Mouse (Mus musculus) midbrain, embryonic 10.5 days (tissue): ENCODE data around the gene Zfp420. TPM values are rescaled to one million over a fixed set of nuclear protein-coding genes. Genes with fewer than 3 reads are reported as not detected.

Experiments
- DNase-seq: peaks from one replicate; pipeline ENCODE4 v3.0.0-alpha.2; 2017; ENCODE audit warnings: low spot score
- H3K27ac ChIP-seq: fragments of 300-500 bp; sonication (generic); replicated peaks from 2 replicates; pipeline ENCODE4 v1.5.1; 2016; ENCODE audit warnings: mild to moderate bottlenecking
- H3K27me3 ChIP-seq: fragments of 300-500 bp; sonication (generic); 2 replicates; pipeline ENCODE4 v1.6.1; 2016; ENCODE audit warnings: low read depth, mild to moderate bottlenecking; ENCODE audit not compliant: poor library complexity, severe bottlenecking
- H3K36me3 ChIP-seq: fragments of 300-500 bp; sonication (generic); 2 replicates; pipeline ENCODE4 v1.6.1; 2016; ENCODE audit warnings: mild to moderate bottlenecking, moderate library complexity
- H3K4me1 ChIP-seq: fragments of 300-500 bp; sonication (generic); 2 replicates; pipeline ENCODE4 v1.6.1; 2016
- H3K4me3 ChIP-seq: fragments of 300-500 bp; sonication (generic); 2 replicates; pipeline ENCODE4 v1.5.1; 2016; ENCODE audit warnings: mild to moderate bottlenecking, moderate library complexity
- H3K9me3 ChIP-seq: fragments of 300-500 bp; sonication (generic); replicated peaks from 2 replicates; pipeline ENCODE4 v1.6.1; 2016; ENCODE audit warnings: mild to moderate bottlenecking
- WGBS: fragments of 180-500 bp; shearing (Covaris S2); methylation state at CpG from one replicate; pipeline ENCODE4 v1.1.7; 2016; 5-methylcytosine and 5-hydroxymethylcytosine counted together
- polyA plus RNA-seq: library from polyadenylated mRNA; unstranded; fragments of >200 nt; fragmentation: Nextera tagmentation; extraction: Ambion mirVana; gene quantifications from 2 replicates; pipeline ENCODE4 v1.2.1, GENCODE M21; 2016

The Zfp420 gene
- polyA plus RNA-seq, result 8.8 and 9.3 TPM in 2 replicates

GRCm38 (mm10) chr7:29859532-29860517 is at the start of gene Zfp420:
Gene Zfp420, plus strand, starts transcription at chr7:29859979.
- peak within 1 kb of the TSS; percentile 71 for H3K4me3 ChIP-seq
- H3K4me1 ChIP-seq, result peaks cover 13% of the 10 kb centered on the region
- H3K9me3 ChIP-seq, result no peaks in the 10 kb centered on the region; the same call in 1 of the 2 replicates
- H3K27ac ChIP-seq, result peak within 1 kb of the TSS; percentile 71
- peaks cover 8% of the 10 kb centered on the region for H3K36me3 ChIP-seq
- DNase-seq, result peak; percentile 86
- no peaks in the 10 kb centered on the region for H3K27me3 ChIP-seq
- 10% methylated on average over 32 of the region's 32 CpGs for WGBS

DNA sequence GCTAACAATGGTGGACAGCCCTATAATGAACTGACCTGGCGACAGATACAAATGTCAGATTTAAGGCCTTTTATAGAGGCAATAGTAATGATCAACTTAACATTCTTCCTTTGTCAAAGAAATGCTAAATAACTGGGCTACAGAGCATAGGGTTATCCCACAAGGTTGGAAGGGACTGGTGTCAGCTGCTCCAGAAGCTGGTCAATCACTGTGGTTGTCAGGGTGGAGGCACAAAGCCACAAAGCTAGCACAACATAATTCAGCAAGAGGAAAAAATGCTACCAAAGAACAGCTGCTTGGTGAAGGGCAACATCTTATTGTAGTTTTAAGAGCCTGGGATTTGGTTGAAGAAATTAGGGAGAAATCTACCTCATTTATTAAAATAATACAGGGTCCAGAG is 47.5 kb upstream of the Zfp420 start:
- Histone ChIP-seq H3K36me3 (peaks cover 10% of the 10 kb centered on the region), H3K4me1 (peaks cover 20% of the 10 kb centered on the region), H3K9me3 (peaks cover 12% of the 10 kb centered on the region; the same call in 1 of the 2 replicates), H3K27me3 (no peaks in the 10 kb centered on the region), H3K27ac (no peak overlapping the region), H3K4me3 (no peak overlapping the region)
- DNase-seq, result no peak
- WGBS, result 87% methylated on average over 1 of the region's 1 CpGs

DNA sequence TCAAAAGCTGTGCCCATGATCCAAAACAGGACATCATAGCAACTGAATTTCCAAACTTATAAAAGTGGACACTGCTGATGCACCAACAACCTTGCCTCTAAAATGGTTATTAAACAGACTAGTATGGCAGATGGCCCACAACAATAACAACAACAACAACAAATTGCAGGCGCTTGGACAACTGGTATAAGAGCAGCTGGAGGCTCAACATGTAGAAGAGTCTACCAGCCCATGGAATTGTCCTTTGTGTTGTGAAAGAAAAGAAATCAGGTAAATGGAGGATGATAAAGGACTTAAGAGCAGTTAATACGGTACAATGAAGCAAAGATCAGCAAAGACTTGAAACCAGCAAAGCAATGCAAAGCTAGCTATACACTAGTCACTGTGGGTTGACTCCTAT is 45.4 kb upstream of the Zfp420 start:
- Histone ChIP-seq H3K9me3 (peaks cover 9% of the 10 kb centered on the region; the same call in 1 of the 2 replicates), H3K27me3 (no peaks in the 10 kb centered on the region), H3K4me1 (peaks cover 33% of the 10 kb centered on the region), H3K36me3 (peaks cover 10% of the 10 kb centered on the region), H3K4me3 (peak overlapping the region; percentile 64; the same call in 1 of the 2 replicates), H3K27ac (no peak overlapping the region)
- DNase-seq, result no peak
- WGBS, result 93% methylated on average over 2 of the region's 2 CpGs

GRCm38 (mm10) chr7:29815061-29815784 is 44.6 kb upstream of the Zfp420 start:
- Histone ChIP-seq H3K9me3 (peaks cover 3% of the 10 kb centered on the region; the same call in 1 of the 2 replicates), H3K36me3 (peaks cover 10% of the 10 kb centered on the region), H3K4me1 (peaks cover 36% of the 10 kb centered on the region), H3K27me3 (no peaks in the 10 kb centered on the region), H3K4me3 (peak overlapping the region; percentile 64), H3K27ac (peak overlapping the region; percentile 78)
- 2% methylated on average over 12 of the region's 12 CpGs for WGBS
- no peak for DNase-seq

DNA sequence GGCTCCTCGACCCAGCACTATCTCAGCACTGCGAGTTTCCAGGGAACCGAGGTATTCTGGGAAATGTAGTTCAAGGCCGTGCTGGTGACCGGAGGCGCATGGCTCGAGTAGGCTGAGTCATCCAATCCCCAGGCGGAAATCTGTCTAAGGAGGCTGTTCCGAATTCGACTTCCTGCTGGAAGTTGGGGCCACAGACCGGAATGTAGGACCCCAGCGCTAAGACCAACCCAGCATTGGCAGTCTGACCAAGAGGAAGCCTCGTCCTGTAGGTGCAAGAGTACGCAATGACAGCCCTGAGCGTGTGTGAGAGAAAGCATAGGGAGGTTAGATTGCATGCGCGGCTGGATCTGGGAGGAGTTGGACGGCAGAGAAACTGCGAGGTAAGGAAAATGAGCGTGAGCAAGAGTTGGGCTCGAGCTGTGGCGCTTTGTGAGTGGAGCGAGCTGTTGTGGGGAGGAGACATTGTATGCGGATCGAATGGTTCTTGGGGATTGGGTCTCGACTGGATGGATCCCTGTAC is 43.8 kb upstream of the Zfp420 start, which contains the start of gene Zfp790:
TSS of gene Zfp790 (plus strand) at position 205 of the 520 bp plus-strand sequence.
- H3K27me3 ChIP-seq, result no peaks in the 10 kb centered on the region
- DNase-seq, result peak; percentile 89
- peak within 1 kb of the TSS; percentile 78 for H3K27ac ChIP-seq
- H3K36me3 ChIP-seq, result peaks cover 9% of the 10 kb centered on the region
- H3K9me3 ChIP-seq, result peaks cover 3% of the 10 kb centered on the region; the same call in 1 of the 2 replicates
- peaks cover 36% of the 10 kb centered on the region for H3K4me1 ChIP-seq
- under 1% methylated on average over 26 of the region's 26 CpGs for WGBS
- peak within 1 kb of the TSS; percentile 64 for H3K4me3 ChIP-seq

DNA sequence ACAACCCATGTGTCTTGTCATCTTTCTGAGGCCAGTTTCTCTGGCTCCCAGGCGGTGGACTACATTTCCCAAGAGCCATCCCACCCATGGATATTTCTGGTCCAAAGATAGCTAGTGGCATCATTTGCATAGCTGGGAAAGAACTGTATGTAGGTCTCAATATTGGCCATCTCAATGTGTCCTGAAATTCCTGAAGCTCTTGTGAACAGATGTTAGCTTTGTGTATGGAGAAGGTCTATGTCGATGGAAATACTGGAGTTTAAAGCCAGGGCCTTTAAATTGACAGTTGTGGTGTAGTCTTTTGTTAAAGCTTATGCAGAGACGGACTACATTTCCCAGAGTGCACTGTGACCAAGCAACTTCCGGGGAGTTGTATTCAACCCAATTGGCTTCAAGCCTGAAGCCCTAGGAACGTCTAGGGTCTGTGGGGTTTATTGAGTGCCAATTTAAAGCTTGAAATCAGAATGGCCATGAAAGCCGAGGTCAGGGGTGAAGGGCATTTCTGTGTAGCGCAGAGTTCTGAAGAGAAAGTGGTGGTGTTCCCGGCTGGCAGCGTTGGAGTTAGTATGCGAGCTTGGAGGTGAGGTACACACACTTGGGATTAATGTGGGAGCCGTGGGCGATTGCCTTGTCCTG is 41.0 kb upstream of the Zfp420 start:
- Histone ChIP-seq H3K4me1 (peaks cover 36% of the 10 kb centered on the region), H3K36me3 (peaks cover 28% of the 10 kb centered on the region), H3K27me3 (no peaks in the 10 kb centered on the region), H3K27ac (peak overlapping the region; percentile 78), H3K9me3 (no peaks in the 10 kb centered on the region), H3K4me3 (peak overlapping the region; percentile 65)
- WGBS, result 7% methylated on average over 12 of the region's 12 CpGs
- DNase-seq, result peak; percentile 74

- H3K27ac ChIP-seq, result no peak overlapping the region
- no peaks in the 10 kb centered on the region for H3K27me3 ChIP-seq
- H3K9me3 ChIP-seq, result peaks cover 4% of the 10 kb centered on the region
- no peak for DNase-seq
- 93% methylated on average over 12 of the region's 12 CpGs for WGBS
- H3K36me3 ChIP-seq, result peaks cover 92% of the 10 kb centered on the region
- H3K4me3 ChIP-seq, result no peak overlapping the region
- no peaks in the 10 kb centered on the region for H3K4me1 ChIP-seq
These were observed 31.8 kb upstream of the Zfp420 start for GRCm38 (mm10) chr7:29828001-29828400.

GRCm38 (mm10) chr7:29829804-29830203 is 30.0 kb upstream of the Zfp420 start:
- H3K27me3 ChIP-seq, result no peaks in the 10 kb centered on the region
- peaks cover 4% of the 10 kb centered on the region for H3K9me3 ChIP-seq
- no peak overlapping the region for H3K27ac ChIP-seq
- H3K4me3 ChIP-seq, result no peak overlapping the region
- H3K36me3 ChIP-seq, result peaks cover 87% of the 10 kb centered on the region
- WGBS, result 90% methylated on average over 12 of the region's 12 CpGs
- no peak for DNase-seq
- H3K4me1 ChIP-seq, result no peaks in the 10 kb centered on the region

DNA sequence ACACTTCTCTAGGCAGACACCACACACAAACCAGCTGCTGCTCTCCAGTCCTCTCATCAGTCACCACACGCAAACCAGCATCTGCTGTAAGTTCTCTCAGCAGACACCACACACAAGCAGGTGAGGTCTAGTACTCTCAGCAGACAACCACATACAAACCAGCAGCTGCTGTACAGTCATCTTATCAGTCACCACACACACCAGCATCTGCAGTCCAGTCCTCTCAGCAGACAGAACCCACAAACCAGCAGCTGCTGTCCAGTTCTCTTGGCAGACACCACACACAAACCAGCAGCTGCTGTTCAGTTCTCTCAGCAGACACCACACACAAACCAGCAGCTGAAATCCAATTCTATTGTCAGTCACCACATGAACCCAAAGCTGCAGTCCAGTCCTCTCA is 23.0 kb upstream of the Zfp420 start:
- Histone ChIP-seq H3K27ac (no peak overlapping the region), H3K9me3 (no peaks in the 10 kb centered on the region), H3K27me3 (no peaks in the 10 kb centered on the region), H3K36me3 (peaks cover 22% of the 10 kb centered on the region), H3K4me3 (no peak overlapping the region), H3K4me1 (no peaks in the 10 kb centered on the region)
- DNase-seq, result no peak
- WGBS, result 94% methylated on average over 1 of the region's 1 CpGs

- WGBS, result 89% methylated on average over 3 of the region's 3 CpGs
- Histone ChIP-seq H3K4me1 (no peaks in the 10 kb centered on the region), H3K27ac (no peak overlapping the region), H3K36me3 (peaks cover 18% of the 10 kb centered on the region), H3K27me3 (no peaks in the 10 kb centered on the region), H3K9me3 (no peaks in the 10 kb centered on the region), H3K4me3 (no peak overlapping the region)
- no peak for DNase-seq
These were observed 20.5 kb upstream of the Zfp420 start for GRCm38 (mm10) chr7:29839256-29839655.

- H3K27ac ChIP-seq, result no peak overlapping the region
- no peaks in the 10 kb centered on the region for H3K4me1 ChIP-seq
- H3K36me3 ChIP-seq, result peaks cover 45% of the 10 kb centered on the region
- WGBS, result 81% methylated on average over 1 of the region's 1 CpGs
- no peak overlapping the region for H3K4me3 ChIP-seq
- H3K27me3 ChIP-seq, result no peaks in the 10 kb centered on the region
- DNase-seq, result no peak
- H3K9me3 ChIP-seq, result no peaks in the 10 kb centered on the region
These were observed 17.7 kb upstream of the Zfp420 start for GRCm38 (mm10) chr7:29842105-29842504.

- peaks cover 70% of the 10 kb centered on the region for H3K36me3 ChIP-seq
These were observed 15.2 kb upstream of the Zfp420 start for GRCm38 (mm10) chr7:29844616-29845015.

More at GRCm38 (mm10) chr7:29844616-29845015, 15.2 kb upstream of the Zfp420 start:
- Histone ChIP-seq H3K9me3 (no peaks in the 10 kb centered on the region), H3K4me1 (no peaks in the 10 kb centered on the region), H3K4me3 (no peak overlapping the region), H3K27ac (no peak overlapping the region), H3K27me3 (no peaks in the 10 kb centered on the region)
- DNase-seq, result no peak
- WGBS, result 95% methylated on average over 5 of the region's 5 CpGs
